Mouse (Mus musculus): ENCODE results near the gene Hcrt. TPM values are rescaled to one million over a fixed set of nuclear protein-coding genes. Genes with fewer than 3 reads are reported as not detected.

Gene Hcrt
- not detected for total RNA-seq (2023)

DNA sequence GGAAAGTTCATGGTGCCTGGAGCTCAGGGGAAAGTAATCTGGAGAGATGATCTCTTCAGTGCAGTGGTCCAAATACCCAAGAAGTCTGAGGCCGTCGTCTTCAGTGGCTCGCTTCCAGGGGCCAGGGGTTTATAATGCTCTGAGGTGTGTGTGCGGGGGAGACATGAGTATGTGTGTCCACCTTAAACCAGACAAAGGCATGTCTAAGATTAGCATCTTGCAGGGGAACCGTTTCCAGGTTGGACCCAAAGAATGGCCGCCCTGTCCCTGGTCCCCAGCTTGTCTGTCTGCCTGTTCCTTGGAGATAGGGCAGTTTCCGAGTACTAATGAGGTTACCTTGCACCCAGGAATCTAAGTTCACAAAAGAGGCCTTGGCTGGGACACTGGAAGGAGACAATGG is at the start of gene Hcrt:
Gene Hcrt, minus strand, starts transcription at position 101 of the 400 bp plus-strand sequence.

DNA sequence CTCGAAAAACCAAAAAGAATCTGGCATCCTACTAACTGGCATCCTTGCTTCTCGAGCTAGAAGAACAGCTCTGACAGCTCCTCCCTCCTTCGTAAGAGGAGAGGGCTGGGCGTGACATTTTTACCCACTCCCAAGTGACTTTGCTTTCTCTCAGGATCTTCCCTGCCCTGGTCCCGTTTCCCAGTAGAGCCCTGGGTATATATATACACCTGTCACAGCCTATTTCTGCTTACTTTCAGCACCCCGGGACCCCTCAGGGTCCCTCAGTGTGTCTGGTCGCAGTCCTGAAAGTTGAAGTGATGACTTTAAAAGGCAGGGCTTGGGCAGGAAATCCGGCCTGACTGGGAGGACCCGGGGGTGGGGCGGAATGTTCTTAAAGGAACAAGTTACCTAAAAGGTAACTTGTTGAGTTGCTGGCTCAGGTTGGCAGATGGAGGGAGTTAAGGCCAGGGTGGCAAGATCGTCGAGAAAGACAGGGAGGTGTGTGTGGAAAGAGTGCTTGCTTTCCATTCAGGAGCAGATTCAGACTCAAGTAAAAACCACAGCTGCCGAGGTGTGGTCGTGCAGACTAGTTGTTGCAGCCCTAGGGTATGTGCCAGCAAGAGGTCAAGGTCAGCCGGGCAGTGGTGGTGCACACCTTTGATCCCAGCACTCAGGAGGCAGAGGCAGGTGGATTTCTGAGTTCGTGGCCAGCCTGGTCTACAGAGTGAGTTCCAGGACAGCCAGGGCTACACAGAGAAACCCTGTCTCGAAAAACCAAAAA is 8.1 kb upstream of the Hcrt start, which contains the start of gene Ghdc:
Gene Ghdc, minus strand, starts transcription at position 312 of the 763 bp plus-strand sequence.

GRCm38 (mm10) chr11:100759611-100760233 is 3.0 kb downstream of the Hcrt start, which contains the start of gene Kcnh4:
TSS of gene Kcnh4 (minus strand) at chr11:100759942.

GRCm38 (mm10) chr11:100738066-100738604 is 24.6 kb downstream of the Hcrt start, which contains the start of gene Rab5c:
TSS of gene Rab5c (minus strand) at chr11:100738215.

DNA sequence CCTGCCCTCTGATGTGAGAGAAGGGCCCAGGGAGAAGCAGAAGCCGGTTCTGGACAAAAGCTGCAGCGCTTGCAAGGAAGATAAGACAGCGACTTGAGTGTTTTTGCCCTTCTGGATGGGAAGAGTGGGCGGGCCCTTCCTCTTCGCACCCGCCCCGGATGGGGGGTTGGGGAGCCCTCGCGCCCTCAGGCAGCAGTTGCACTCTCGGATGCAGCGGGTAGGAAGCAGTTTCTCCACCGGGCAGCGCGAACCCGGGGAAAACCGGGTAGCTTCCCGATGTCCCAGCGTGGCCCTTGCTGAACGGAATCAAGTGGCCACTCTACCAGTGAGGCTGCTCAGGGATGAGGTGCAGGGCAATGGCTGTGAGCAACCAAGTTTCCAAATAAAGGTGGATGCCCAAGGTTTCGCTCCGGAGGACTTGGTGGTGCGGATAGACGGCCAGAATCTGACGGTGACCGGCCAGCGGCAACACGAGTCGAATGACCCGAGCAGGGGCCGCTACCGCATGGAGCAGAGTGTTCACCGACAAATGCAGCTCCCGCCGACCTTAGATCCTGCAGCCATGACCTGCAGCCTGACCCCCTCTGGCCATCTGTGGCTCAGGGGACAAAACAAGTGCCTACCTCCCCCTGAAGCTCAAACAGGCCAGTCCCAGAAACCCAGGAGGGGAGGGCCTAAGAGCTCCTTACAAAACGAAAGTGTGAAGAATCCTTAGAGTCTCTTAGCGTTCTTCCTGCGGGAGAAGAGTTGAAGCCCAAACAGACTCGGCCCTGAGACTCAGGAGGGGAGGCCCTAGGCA is 48.8 kb downstream of the Hcrt start, which contains the start of gene Hspb9:
Gene Hspb9, plus strand, starts transcription at position 116 of the 799 bp plus-strand sequence.

GRCm38 (mm10) chr11:100711783-100712615 is 50.7 kb downstream of the Hcrt start, which contains the start of gene Kat2a:
TSS of gene Kat2a (minus strand) at chr11:100712465.

Other genes with a start within 250 kb of the Hcrt start
- gene Acly, start 234.9 kb downstream of the Hcrt start, total RNA-seq (2023), result 150 TPM
- gene Ttc25, start 217.3 kb downstream of the Hcrt start, total RNA-seq (2023), result not detected
- 107 TPM for gene Cnp, start 188.0 kb downstream of the Hcrt start, total RNA-seq (2023)
- 20.9 TPM for gene Nkiras2, start 143.7 kb downstream of the Hcrt start, total RNA-seq (2023)
- gene Dnajc7, start 142.8 kb downstream of the Hcrt start, total RNA-seq (2023), result 411 TPM
- not detected for gene Zfp385c, start 70.5 kb downstream of the Hcrt start, total RNA-seq (2023)
- 8.6 TPM for gene Dhx58, start 58.7 kb downstream of the Hcrt start, total RNA-seq (2023)
- gene Kat2a, start 50.5 kb downstream of the Hcrt start, total RNA-seq (2023), result 45.7 TPM
- 0.98 TPM for gene Hspb9, start 49.1 kb downstream of the Hcrt start, total RNA-seq (2023)
- gene Rab5c, start 24.7 kb downstream of the Hcrt start, total RNA-seq (2023), result 113 TPM
- gene Kcnh4, start 3.0 kb downstream of the Hcrt start, total RNA-seq (2023), result 0.65 TPM
- gene Ghdc, start 8.0 kb upstream of the Hcrt start, total RNA-seq (2023), result 6.1 TPM
- gene Stat5b, start 87.8 kb upstream of the Hcrt start, total RNA-seq (2023), result 174 TPM
- 114 TPM for gene Stat5a, start 96.4 kb upstream of the Hcrt start, total RNA-seq (2023)
- 293 TPM for gene Stat3, start 176.6 kb upstream of the Hcrt start, total RNA-seq (2023)
- 4.1 TPM for gene Cavin1, start 208.0 kb upstream of the Hcrt start, total RNA-seq (2023)
- gene Atp6v0a1, start 246.5 kb upstream of the Hcrt start, total RNA-seq (2023), result 4.4 TPM

All from CD4-positive naive resting alpha-beta T cell, adult 57 days (primary cell).